Mouse (Mus musculus) E14TG2a.4 (cell line): ENCODE data around the gene Ifnar1.

Source experiments
- CTCF ChIP-seq: conservative IDR thresholded peaks from 2 replicates; pipeline ENCODE4 v1.5.1; 2014; ENCODE audit warnings: low read length
- NANOG ChIP-seq: IDR thresholded peaks from 2 replicates; pipeline ENCODE4 v1.6.1; 2014; ENCODE audit warnings: borderline replicate concordance, low read length, mixed read lengths

DNA sequence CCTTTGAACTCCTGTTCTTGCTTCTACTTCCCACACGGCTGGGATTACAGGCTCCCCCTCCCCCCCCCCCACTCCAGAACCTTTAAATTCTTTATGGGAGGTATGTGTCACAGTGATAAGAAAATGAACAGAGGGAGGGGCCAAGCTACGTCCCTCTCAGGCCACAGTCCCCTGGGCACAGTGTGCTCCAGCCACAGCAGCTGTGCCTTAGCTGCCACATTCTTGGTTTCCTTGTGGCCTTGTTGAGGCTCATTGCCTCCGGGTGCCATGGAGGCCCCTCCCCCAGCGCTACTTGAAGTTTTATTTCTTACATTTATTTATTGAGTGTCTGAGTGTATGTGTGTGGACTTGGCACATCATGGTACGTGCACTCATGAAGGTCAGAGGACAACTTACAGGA, 42.5 kb downstream of the Ifnar1 start:
- TF ChIP-seq CTCF, result no peak
- TF ChIP-seq NANOG, result no peak
